Mouse (Mus musculus): Measurements from ENCODE around the gene Lrtm2.

Gene Lrtm2

DNA sequence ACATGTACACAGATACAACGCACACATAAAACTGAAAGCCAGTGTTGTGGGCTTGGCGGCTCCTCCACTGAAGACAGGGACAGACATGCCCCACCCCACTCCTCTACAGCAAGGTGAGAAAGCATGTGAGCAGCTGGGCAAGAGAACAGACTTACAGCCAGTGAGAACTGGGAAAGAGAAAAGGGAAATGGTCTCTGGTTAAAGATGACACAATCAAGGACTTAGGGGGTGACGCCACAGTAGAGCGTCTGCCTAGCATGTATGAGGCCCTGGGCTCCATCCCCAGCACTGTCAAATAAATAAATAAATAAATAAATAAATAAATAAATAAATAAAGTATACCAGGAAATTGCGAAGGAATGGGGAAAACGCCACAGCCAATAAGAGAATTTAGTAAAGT, 27.2 kb downstream of the Lrtm2 start:
- intact Hi-C loops (cut with DNase I), result no loop called here

DNA sequence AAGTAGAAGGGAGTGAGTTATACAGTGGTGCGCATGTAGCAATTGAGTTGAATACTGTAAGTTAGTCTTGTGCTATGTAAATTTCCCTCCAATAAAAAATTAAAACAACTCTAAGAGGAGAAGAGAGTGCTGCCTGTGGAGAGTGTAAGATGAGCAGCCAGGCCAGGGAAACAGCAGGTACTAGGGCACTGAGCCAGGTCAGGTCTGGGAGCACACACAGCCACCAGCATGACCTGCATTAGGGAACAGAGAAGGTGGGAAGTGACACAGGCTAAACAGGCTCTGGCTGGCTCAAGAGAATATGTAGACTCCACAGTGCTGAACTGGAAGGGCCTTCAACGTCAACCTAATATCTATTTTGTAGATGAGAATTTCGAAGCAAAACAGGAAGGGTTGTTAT, 29.3 kb downstream of the Lrtm2 start:
- intact Hi-C loops (cut with DNase I), result no loop called here

DNA sequence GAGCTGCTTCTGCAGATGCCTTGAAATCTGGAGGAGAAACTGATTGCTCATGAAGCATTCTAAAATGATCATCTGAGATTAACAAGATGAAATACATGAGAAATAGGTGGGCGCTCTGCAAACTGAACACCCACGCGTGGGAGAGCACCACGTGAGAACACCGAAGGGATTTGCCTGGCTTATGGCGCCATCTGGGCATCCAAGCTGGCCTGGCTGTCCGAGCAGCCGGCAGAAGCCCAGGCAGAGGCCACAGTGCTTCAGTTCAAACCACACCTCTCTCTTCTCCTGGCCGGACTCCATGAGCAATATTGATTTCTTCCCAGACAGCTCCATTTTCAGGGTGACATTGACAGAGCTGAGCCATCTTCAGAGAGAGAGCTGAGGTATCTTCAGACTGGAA, 49.8 kb downstream of the Lrtm2 start:
- intact Hi-C loops (cut with DNase I), result no loop called here

DNA sequence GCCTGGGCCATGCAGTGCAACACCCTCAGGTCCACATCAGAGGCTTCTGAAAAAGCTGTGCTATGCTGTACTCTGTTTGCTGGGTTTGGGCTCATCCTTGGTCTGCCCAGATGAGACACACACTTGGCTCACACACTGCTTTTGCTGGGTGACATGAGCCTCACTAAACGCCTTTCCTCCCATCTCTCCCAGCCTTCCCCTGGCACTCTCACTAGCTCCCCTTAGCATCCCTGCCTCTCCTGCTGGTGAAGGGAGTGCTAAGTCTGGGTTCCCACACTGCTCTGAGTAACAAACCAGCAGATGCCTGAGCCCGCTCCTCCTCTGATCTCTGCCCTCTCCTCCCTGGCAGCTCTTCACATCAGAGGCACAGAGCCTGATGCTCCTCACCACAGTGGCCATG, 53.9 kb downstream of the Lrtm2 start:
- intact Hi-C loops (cut with DNase I), result no loop called here

Data from adrenal gland (tissue).